Mouse (Mus musculus): ENCODE measurements around the gene Pcdh15.

Pcdh15 gene

DNA sequence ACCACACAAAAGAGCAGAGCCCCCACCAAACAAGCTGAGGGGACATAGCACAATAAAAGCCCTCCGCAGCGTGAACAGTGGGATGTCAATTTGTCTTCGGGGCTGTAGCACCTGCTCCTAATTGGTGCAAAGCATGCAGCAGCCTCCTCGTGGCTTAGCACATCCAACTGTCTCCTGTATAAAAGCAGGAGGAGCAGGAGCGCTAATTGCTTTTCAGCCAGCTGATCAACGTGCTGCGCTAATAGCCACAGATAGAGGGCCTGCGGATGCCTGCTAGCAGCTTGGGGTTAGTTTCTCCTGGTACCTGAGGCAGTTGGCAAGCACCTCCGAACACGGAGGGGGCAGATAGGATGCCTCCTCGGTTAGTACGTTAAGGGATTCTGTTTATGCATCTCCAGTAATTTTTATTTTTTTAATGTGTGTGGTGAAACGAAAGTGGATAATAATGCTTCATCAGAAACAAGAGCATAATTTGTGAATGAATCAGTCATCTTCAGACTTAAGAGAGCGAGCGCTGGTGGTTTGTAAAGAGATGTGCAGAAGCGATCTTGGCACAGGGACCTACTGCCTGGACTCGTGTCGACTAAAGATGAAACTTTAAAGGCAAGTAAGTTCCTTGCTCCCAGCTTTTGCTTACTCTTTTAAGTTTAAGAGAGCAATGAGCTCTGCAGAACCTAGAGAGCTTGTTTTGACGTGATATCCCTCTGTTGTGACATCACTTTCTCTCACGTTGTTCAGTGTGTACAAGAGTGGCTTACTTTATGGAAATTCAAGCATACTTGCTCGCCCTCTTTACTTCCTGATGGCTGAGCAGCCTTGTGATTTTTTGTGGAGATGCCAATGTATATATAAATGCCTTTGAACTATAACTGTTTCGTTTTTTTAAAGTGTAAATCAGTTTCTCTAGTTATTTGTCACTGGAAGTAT is 722.8 kb downstream of the Pcdh15 start:
- DNase-seq (ENCODE audit: low spot score): no peak

DNA sequence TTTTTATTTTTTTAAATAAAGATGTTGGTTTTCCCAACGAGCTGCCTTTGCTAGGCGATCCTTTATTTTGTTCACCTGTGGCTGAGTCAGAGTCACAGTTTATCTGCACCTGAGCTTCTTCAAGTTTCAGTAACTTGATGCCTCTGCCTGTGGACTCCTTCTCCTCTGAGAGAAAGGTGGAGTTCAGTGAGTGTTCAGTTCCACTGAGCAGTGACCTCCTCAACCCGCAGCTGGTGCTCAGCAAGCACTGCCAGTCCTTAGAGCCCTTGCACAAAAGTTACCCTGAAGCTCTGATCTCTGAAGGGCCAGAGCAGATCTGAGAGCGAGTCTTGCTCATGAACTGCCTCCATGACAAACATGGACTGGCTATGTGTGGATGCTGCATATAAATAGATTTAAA is 724.1 kb downstream of the Pcdh15 start:
- no peak for DNase-seq (ENCODE audit: low spot score)

GRCm38 (mm10) chr10:73826354-73826753 is 727.2 kb downstream of the Pcdh15 start:
- no peak for DNase-seq (ENCODE audit: low spot score)

DNA sequence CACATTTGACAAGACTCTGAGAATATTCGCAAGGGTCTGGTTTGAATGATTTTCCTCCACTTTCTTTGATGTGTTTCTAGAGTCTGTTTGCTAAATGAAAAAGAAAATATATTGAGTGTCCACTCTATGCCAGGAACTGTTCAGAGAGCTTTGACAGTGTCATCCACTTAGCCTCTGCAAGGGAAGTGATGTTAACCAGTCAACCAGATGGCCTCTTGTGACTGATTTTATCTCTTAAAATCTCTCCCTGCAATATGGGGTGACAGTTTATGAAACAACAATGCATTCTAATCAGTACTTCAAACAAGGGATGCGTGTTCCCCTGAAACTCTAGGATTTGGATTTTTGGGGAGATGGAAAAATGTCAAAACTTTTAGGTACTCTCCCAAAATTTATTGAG is 729.6 kb downstream of the Pcdh15 start:
- DNase-seq (ENCODE audit: low spot score): no peak

DNA sequence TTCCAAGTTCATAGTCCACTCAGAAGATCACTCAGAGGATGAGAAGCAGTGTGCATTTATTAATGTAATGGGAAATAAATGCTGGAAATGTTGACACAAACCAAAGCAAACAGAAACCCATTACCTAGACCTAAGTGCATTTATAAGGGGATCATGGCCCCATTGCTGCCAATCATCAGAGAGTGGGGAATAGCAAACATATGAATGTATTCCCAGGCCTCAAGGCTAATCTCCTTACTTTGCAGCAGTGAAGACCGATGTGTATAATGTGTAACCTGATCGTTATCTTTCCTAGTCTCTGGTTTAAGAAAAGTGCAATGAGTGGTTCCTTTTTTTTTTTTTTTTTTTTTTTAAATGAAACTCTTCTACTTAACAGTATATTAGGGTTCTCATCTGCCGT is 745.9 kb downstream of the Pcdh15 start:
- DNase-seq (ENCODE audit: low spot score): no peak

- DNase-seq (ENCODE audit: low spot score): no peak
Observed at GRCm38 (mm10) chr10:73862181-73862580, 763.0 kb downstream of the Pcdh15 start.

DNA sequence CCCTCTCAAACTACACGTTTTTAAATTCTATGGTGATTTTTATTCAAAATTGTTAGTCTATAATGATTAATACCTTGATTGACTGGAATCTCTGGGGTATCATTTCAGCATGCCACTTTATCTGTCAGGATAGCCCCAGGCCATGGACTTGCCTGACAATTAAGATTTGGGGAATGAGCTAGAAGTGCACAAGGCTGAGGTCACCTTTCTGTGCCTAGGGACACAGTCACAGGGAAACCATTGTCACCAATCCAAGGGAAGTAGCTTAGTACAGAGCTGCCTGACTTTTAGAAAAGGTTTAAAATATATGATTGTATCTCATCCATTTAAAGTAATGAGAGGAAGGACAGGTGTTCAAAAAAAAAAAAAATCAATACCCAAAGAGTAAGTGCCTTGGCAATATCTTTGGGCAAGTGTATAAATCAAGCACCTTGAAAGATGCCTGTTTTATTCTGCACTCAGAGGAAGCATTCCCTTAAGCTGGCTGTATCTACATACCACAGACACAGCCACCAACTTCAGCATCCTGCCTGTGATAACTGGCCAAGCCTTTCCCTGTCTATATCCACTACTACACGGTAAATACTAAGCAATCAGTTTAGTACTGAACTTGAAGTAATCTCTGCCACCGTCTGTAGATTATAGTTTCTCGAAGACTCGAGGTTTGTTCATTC is 779.0 kb downstream of the Pcdh15 start:
- no peak for DNase-seq (ENCODE audit: low spot score)

GRCm38 (mm10) chr10:73878729-73879067 is 779.6 kb downstream of the Pcdh15 start:
- DNase-seq (ENCODE audit: low spot score): no peak

- no peak for DNase-seq (ENCODE audit: low spot score)
Observed at GRCm38 (mm10) chr10:73887771-73888170, 788.6 kb downstream of the Pcdh15 start.

- DNase-seq (ENCODE audit: low spot score): no peak
Observed at GRCm38 (mm10) chr10:73892251-73892650, 793.1 kb downstream of the Pcdh15 start.

DNA sequence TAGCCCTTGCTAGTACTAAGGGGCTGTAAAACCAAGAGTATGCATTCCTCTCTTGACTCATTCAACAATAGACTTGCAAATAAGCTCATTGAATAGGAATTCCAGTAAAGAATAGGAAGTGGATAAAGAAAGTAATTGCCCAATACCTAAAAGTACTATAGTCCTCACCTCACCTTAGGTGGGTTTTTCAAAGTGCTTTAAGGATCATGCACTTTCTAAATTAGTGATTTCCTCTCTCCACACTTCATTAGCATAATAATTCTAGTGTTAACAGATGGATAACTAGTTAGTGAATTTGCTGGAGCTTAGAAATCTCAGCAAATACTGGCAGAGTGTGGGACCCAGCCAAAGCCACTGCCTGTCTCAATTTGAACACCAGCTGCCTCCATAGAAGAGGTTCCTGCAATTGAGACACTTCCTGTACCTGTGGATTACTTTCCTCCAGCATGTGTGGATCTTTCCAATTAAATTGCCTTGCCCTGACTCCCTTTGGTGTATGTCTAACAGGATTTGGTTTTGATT is 797.0 kb downstream of the Pcdh15 start:
- DNase-seq (ENCODE audit: low spot score): no peak

- DNase-seq (ENCODE audit: low spot score): no peak
Observed at GRCm38 (mm10) chr10:73899165-73899564, 800.0 kb downstream of the Pcdh15 start.

DNA sequence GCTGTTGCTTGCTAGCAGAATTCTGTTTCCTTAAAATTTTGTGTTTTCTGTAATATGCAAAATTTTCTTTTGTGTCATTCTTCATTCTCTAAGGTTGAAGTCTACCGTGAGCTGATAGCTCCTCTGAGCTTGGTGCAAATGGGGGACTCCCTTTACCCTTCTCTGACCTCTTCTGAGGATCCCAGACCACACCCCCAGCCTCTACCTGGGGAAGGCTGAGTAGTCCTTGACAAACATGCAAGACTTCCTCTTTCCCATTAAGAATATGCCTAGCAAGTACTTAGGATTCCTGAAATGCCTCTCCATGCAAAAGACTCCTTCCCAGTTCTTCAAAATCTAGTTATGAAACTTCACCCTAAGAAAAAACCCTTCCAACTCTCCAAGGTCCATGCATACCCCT is 808.5 kb downstream of the Pcdh15 start:
- DNase-seq (ENCODE audit: low spot score): no peak

- DNase-seq (ENCODE audit: low spot score): no peak
Observed at GRCm38 (mm10) chr10:73908568-73908967, 809.4 kb downstream of the Pcdh15 start.

- DNase-seq (ENCODE audit: low spot score): no peak
Observed at GRCm38 (mm10) chr10:73915170-73915569, 816.0 kb downstream of the Pcdh15 start.

GRCm38 (mm10) chr10:73921579-73921978 is 822.4 kb downstream of the Pcdh15 start:
- no peak for DNase-seq (ENCODE audit: low spot score)

DNA sequence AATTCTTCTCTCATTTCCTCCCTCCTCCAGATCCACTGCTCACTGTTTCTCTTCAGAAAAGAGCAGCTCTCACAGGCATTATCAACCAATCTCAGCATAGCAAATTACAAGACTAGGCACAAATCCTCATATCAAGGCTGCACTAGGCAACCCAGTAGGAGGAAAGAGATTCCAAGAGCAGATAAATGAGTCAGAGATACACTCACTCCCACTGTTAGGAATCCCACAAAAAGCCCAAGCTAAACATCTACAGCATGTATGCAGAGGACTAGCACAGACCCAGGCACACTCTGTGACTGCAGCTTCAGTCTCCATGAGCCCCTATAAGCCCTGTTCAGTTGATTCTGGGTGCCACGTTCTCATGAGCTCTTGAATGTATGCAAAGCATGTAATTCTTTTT is 829.5 kb downstream of the Pcdh15 start:
- no peak for DNase-seq (ENCODE audit: low spot score)

DNA sequence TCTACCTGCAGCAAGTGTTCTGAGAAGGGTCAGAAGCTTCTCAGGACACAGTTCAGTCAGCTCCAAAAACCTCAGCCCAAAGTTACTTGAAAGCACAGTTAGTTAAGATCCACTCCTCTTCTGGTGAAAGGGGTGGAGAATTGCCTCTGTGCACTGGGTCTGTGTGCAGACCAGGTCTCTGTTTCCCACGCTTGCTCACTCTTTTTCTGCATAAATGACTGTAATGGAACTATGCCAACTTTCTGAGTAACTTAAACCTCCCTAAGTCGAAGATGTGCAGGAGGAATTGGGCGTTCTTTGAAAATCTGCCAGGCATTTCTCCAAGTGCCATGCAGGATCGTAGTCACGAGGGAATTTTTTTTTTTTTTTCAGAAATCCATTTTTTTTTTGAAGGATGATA is 830.6 kb downstream of the Pcdh15 start:
- DNase-seq (ENCODE audit: low spot score): no peak

GRCm38 (mm10) chr10:73931185-73931584 is 832.0 kb downstream of the Pcdh15 start:
- DNase-seq (ENCODE audit: low spot score): no peak

DNA sequence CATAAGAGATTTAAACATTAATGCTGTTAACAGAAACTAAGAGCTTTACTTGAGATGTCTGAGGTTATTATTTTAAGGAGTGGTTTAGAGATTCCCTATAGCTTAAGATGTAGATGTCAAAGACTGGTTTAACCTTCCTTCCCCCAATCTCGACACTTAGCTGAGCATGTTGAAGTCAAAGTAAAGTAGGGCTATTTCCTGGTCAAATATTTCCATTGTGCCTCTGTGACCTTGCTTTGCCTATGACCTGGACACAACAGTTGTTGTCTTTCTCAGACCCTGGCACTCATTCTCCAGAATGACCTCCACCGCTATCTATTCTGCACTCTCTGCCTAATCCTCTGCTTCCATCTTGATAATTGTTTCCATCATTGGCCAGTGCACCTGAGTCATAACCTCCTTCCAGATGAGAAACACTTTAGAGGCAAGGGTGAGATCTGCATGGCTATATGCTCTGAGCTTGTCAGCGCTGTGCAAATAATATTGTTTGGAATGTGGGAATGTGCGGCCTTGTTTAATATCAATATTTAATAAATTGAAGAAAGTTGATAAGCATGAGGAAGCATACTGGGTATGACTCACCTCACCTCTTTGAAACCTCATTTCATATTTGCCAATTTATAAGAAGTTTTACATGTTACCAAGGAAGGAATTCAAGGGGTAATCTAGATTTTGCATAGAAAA is 833.0 kb downstream of the Pcdh15 start:
- no peak for DNase-seq (ENCODE audit: low spot score)

DNA sequence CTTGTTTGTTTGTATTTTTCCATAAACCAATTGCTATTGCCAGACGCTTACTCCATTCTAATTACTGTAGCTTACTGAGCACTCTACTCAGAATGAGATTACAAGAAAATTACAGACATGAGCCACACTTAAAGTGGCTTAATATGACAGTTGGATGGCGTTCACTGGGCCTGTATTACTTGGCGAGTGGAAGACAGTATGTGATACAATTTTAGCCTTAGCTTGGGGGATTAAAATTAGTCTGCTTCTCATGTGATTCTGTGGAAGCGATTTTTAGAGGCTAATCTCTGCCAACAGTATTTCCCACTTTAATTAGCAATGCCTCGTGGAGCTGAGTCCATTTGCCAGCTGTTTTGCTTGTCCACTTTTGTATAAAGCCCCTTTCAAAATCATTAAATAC is 837.0 kb downstream of the Pcdh15 start:
- no peak for DNase-seq (ENCODE audit: low spot score)

DNA sequence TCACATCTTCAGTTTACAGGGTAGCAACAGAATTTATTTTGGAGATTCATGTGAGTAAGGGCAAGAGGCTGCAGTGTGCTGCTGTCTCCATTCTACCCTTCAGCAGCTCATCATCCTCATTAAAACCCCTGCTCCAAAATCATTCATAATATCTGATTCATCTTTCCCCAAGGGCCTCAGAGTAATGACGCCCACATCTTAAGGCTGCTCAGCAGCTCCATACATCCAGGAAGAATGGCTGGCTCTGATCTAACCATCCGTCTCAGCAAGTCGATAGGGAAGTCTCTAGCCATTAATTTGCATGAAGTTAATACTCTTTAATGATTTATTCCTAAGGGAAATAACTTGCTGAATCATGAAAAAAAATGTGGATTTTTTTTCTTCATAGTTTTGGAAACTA is 839.8 kb downstream of the Pcdh15 start:
- DNase-seq (ENCODE audit: low spot score): no peak

GRCm38 (mm10) chr10:73947799-73948198 is 848.7 kb downstream of the Pcdh15 start:
- no peak for DNase-seq (ENCODE audit: low spot score)

Measured in c-Kit-positive CD71-positive TER-119-positive erythroid progenitor cells, embryonic 14.5 days (primary cell).